Mouse (Mus musculus) neural tube, embryonic 14.5 days (tissue): Measurements from ENCODE around the gene Plekha7. TPM values are rescaled to one million over a fixed set of nuclear protein-coding genes. Genes with fewer than 3 reads are reported as not detected.

Experiments
- ATAC-seq: fragments of 200-750 bp; cut with Nextera tagmentation; 2 replicates; pipeline ENCODE4 v1.8.0; 2017; ENCODE audit warnings: low read depth, mild to moderate bottlenecking, moderate TSS enrichment, moderate library complexity
- H3K27ac ChIP-seq: fragments of 300-500 bp; sonication (generic); 2 replicates; pipeline ENCODE4 v1.5.1; 2014; ENCODE audit warnings: low read depth, mild to moderate bottlenecking, control low read depth, low read length, moderate library complexity, mixed read lengths
- H3K27me3 ChIP-seq: fragments of 300-500 bp; sonication (generic); 2 replicates; pipeline ENCODE4 v1.6.1; 2014; ENCODE audit warnings: low read length; ENCODE audit not compliant: control insufficient read depth, insufficient read depth
- H3K36me3 ChIP-seq: fragments of 300-500 bp; sonication (generic); 2 replicates; pipeline ENCODE4 v1.6.1; 2014; ENCODE audit warnings: low read length, mixed read lengths; ENCODE audit not compliant: control insufficient read depth, insufficient read depth
- H3K4me1 ChIP-seq: fragments of 300-500 bp; sonication (generic); 2 replicates; pipeline ENCODE4 v1.6.1; 2014; ENCODE audit warnings: low read length; ENCODE audit not compliant: control insufficient read depth, insufficient read depth
- H3K4me2 ChIP-seq: fragments of 300-500 bp; sonication (generic); 2 replicates; pipeline ENCODE4 v1.6.1; 2014; ENCODE audit warnings: mild to moderate bottlenecking, low read depth, low read length, control low read depth
- H3K4me3 ChIP-seq: fragments of 300-500 bp; sonication (generic); 2 replicates; pipeline ENCODE4 v1.5.1; 2014; ENCODE audit warnings: low read depth, low read length, control low read depth, mixed read lengths
- H3K9ac ChIP-seq: fragments of 300-500 bp; sonication (generic); replicated peaks from 2 replicates; pipeline ENCODE4 v1.6.1; 2014; ENCODE audit warnings: low read depth, mild to moderate bottlenecking, control low read depth, low read length, mixed read lengths
- H3K9me3 ChIP-seq: fragments of 300-500 bp; sonication (generic); 2 replicates; pipeline ENCODE4 v1.6.1; 2016; ENCODE audit warnings: low read length; ENCODE audit not compliant: control insufficient read depth
- WGBS: fragments of 180-500 bp; shearing (Covaris S2); extraction: QIAGEN DNeasy Blood & Tissue Kit; methylation state at CpG from one replicate; pipeline ENCODE4 v1.1.7; 2014; 5-methylcytosine and 5-hydroxymethylcytosine counted together
- polyA plus RNA-seq: library from polyadenylated mRNA; unstranded; fragments of >200 nt; fragmentation: Nextera tagmentation; extraction: Ambion mirVana; gene quantifications from 2 replicates; pipeline ENCODE4 v1.2.1, GENCODE M21; 2014

The Plekha7 gene
- polyA plus RNA-seq, 1 experiment from 2014 or later: 4.5 TPM

GRCm38 (mm10) chr7:116294961-116295360 lies 13.2 kb downstream of the Plekha7 start:
- Histone ChIP-seq H3K4me3 (no peak overlapping the region), H3K36me3 (no peaks in the 10 kb centered on the region), H3K4me1 (no peaks in the 10 kb centered on the region), H3K27ac (no peak overlapping the region), H3K4me2 (no peak overlapping the region), H3K27me3 (no peaks in the 10 kb centered on the region), H3K9me3 (no peaks in the 10 kb centered on the region), H3K9ac (no peak overlapping the region)
- WGBS: 87% methylated on average over 3 of the region's 3 CpGs
- ATAC-seq: no peak

GRCm38 (mm10) chr7:116292377-116292776 lies 15.8 kb downstream of the Plekha7 start:
- 54% methylated on average over 5 of the region's 5 CpGs for WGBS
- Histone ChIP-seq H3K9ac (no peak overlapping the region), H3K4me3 (no peak overlapping the region), H3K27ac (no peak overlapping the region), H3K27me3 (no peaks in the 10 kb centered on the region), H3K4me2 (no peak overlapping the region), H3K4me1 (no peaks in the 10 kb centered on the region), H3K9me3 (no peaks in the 10 kb centered on the region), H3K36me3 (no peaks in the 10 kb centered on the region)
- ATAC-seq: no peak

GRCm38 (mm10) chr7:116290559-116290958 lies 17.6 kb downstream of the Plekha7 start:
- ATAC-seq: no peak
- H3K27ac ChIP-seq: no peak overlapping the region
- no peaks in the 10 kb centered on the region for H3K36me3 ChIP-seq
- H3K27me3 ChIP-seq: no peaks in the 10 kb centered on the region
- H3K9me3 ChIP-seq: no peaks in the 10 kb centered on the region
- no peak overlapping the region for H3K4me2 ChIP-seq
- no peak overlapping the region for H3K4me3 ChIP-seq
- H3K4me1 ChIP-seq: no peaks in the 10 kb centered on the region
- 82% methylated on average over 1 of the region's 1 CpGs for WGBS
- no peak overlapping the region for H3K9ac ChIP-seq

- Histone ChIP-seq H3K27ac (no peak overlapping the region), H3K4me2 (no peak overlapping the region), H3K4me1 (no peaks in the 10 kb centered on the region), H3K9ac (no peak overlapping the region), H3K27me3 (no peaks in the 10 kb centered on the region), H3K36me3 (no peaks in the 10 kb centered on the region), H3K9me3 (no peaks in the 10 kb centered on the region), H3K4me3 (no peak overlapping the region)
- 90% methylated on average over 3 of the region's 3 CpGs for WGBS
- ATAC-seq: no peak
Observed at GRCm38 (mm10) chr7:116288996-116289395, 19.2 kb downstream of the Plekha7 start.

GRCm38 (mm10) chr7:116287959-116288358 lies 20.2 kb downstream of the Plekha7 start:
- no peak overlapping the region for H3K9ac ChIP-seq
- no peak for ATAC-seq
- no peaks in the 10 kb centered on the region for H3K36me3 ChIP-seq
- H3K27ac ChIP-seq: no peak overlapping the region
- H3K4me2 ChIP-seq: no peak overlapping the region
- no peaks in the 10 kb centered on the region for H3K27me3 ChIP-seq
- no peaks in the 10 kb centered on the region for H3K9me3 ChIP-seq
- H3K4me3 ChIP-seq: no peak overlapping the region
- H3K4me1 ChIP-seq: no peaks in the 10 kb centered on the region
- WGBS: 87% methylated on average over 5 of the region's 5 CpGs

GRCm38 (mm10) chr7:116286611-116287355 lies 21.4 kb downstream of the Plekha7 start:
- no peaks in the 10 kb centered on the region for H3K4me1 ChIP-seq
- H3K4me2 ChIP-seq: no peak overlapping the region
- no peaks in the 10 kb centered on the region for H3K9me3 ChIP-seq
- H3K27ac ChIP-seq: no peak overlapping the region
- no peaks in the 10 kb centered on the region for H3K27me3 ChIP-seq
- no peak overlapping the region for H3K9ac ChIP-seq
- H3K4me3 ChIP-seq: no peak overlapping the region
- no peaks in the 10 kb centered on the region for H3K36me3 ChIP-seq
- no peak for ATAC-seq
- 51% methylated on average over 11 of the region's 11 CpGs for WGBS

GRCm38 (mm10) chr7:116286173-116286572 lies 22.0 kb downstream of the Plekha7 start:
- no peak overlapping the region for H3K4me3 ChIP-seq
- no peaks in the 10 kb centered on the region for H3K27me3 ChIP-seq
- ATAC-seq: no peak
- 76% methylated on average over 12 of the region's 12 CpGs for WGBS
- H3K9me3 ChIP-seq: no peaks in the 10 kb centered on the region
- H3K4me1 ChIP-seq: no peaks in the 10 kb centered on the region
- no peak overlapping the region for H3K27ac ChIP-seq
- no peak overlapping the region for H3K4me2 ChIP-seq
- no peaks in the 10 kb centered on the region for H3K36me3 ChIP-seq
- H3K9ac ChIP-seq: no peak overlapping the region

GRCm38 (mm10) chr7:116285216-116285615 lies 23.0 kb downstream of the Plekha7 start:
- WGBS: 94% methylated on average over 1 of the region's 1 CpGs
- Histone ChIP-seq H3K27me3 (no peaks in the 10 kb centered on the region), H3K9me3 (no peaks in the 10 kb centered on the region), H3K9ac (no peak overlapping the region), H3K36me3 (no peaks in the 10 kb centered on the region), H3K27ac (no peak overlapping the region), H3K4me3 (no peak overlapping the region), H3K4me2 (no peak overlapping the region), H3K4me1 (no peaks in the 10 kb centered on the region)
- ATAC-seq: no peak

GRCm38 (mm10) chr7:116282755-116283154 lies 25.4 kb downstream of the Plekha7 start:
- no peak overlapping the region for H3K4me2 ChIP-seq
- ATAC-seq: peak; percentile 84
- WGBS: 10% methylated on average over 11 of the region's 11 CpGs

More at GRCm38 (mm10) chr7:116282755-116283154, 25.4 kb downstream of the Plekha7 start:
- no peak overlapping the region for H3K9ac ChIP-seq
- H3K36me3 ChIP-seq: no peaks in the 10 kb centered on the region
- no peak overlapping the region for H3K27ac ChIP-seq
- no peaks in the 10 kb centered on the region for H3K4me1 ChIP-seq
- H3K9me3 ChIP-seq: no peaks in the 10 kb centered on the region
- H3K4me3 ChIP-seq: no peak overlapping the region
- no peaks in the 10 kb centered on the region for H3K27me3 ChIP-seq
